Mouse (Mus musculus) neural tube, embryonic 10.5 days (tissue): Measurements from ENCODE around the gene Mlxip.

Source experiments
- DNase-seq: peaks from one replicate; pipeline ENCODE4 v3.0.0-alpha.2; 2017; ENCODE audit warnings: low spot score; ENCODE audit errors: extremely low spot score

Mlxip gene

DNA sequence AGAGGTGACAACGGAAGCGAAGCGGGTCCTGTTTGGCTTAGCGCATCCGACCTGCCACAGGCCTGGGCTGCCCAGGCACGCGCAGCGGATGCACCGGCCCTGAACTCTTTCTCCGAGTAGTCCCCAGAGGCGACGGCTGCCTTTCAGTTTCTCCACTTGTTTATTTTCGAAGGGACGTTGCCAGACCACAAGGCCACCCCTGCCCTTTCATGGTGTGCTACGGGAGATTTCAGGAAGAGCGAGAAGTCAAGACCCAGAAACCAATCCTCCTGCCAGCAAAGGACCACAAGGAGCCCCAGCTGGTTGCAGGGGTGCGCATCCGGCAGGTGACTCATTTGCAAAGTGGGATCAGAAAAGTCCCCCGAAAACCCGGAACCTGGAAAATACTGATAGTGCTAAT is 12.6 kb upstream of the Mlxip start:
- DNase-seq: no peak

DNA sequence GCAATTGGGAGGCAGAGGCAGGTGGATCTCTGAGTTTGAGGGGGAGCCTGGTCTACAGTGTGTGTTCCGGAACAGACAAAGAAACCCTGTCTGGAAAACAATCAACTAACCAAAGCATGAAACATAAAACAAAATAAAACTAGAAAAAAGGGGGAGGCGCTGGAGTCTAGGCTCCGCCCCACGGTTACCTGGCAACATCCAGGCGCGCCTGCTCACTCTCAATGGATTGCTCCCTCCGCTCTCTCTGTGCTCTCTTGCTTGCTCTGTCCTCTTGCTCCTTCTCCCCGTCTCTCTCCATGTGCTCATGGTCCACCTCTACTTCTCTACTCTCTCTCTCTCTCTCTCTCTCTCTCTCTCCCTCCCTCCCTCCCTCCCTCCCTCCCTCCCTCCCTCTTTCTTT is 11.9 kb upstream of the Mlxip start:
- DNase-seq: no peak

DNA sequence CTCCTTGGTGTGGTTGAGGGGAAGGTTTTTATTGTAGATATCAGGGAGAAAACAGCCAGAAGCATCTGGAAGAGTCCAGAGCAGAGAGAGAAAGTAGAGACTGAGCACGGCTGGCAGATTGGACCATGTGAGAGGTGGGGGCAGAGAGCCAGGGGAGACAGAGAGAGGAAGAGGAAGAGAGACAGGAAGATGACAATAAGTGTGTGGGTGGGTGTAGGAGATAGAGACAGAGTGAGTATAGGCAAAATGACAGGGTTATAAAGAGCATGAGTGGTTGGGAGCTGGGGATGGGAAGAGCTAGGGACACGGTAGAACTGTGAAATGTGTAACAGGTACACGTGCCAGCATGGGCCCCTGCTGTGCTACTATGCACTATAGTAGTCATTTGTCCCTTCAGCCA is 6.1 kb upstream of the Mlxip start:
- DNase-seq: no peak

DNA sequence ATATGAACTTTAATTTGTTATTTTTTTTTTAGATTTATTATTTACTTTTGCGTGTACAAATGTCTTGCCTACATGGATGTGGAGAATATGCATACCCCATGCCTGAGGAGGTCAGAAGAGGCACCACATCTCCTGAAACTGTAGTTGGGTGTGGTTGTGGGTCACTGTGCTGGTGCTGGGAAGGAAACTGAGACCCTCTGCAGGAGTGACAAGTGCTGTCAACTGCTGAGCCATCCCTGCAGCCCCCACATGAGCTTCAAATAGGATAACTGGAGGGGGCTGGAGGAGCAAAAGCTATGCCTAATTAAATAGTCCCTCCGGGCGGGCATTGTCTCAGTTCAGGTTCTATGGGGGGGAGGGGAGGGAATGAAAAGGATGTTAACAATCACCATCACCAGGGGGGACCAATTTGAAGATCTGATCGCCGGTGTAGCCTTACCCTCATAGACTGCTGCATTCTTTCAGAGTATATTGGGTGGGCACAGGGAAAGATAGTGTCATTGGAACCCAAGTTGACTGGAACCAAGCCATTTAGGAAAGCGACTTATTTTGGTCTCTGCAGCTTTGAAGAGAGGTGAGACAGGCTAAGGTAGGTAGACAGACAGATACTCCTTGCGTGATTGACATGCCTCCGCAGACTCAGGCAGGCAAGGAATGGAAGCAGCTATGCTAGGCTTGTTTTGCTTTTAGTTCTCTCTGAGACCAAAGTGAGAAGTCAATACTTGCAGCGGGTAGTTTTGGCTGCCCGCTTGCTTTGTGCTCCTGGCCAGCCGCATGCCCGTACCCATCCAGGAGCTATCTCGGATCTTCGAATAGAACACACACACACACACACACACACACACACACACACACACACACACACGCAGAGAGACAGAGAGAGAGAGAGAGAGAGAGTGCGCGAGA is 3.8 kb upstream of the Mlxip start:
- no peak for DNase-seq

DNA sequence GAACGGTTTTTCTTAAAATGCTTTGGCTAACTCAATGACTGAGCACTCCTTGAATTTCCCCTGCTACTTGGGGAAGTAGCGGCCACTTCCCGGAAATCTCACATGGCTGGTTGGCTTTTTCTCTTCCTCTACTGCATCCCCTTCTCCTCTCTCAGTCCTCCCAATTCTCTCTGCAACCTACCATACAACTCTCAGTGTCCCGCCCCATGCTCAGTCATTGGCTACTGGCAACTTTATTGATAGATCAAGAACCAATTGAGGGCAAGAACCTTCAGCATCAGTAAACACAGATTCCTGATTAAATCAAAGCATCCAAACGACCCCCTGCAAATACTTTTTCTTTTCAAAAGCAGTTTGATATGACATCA is 3.2 kb upstream of the Mlxip start:
- no peak for DNase-seq

DNA sequence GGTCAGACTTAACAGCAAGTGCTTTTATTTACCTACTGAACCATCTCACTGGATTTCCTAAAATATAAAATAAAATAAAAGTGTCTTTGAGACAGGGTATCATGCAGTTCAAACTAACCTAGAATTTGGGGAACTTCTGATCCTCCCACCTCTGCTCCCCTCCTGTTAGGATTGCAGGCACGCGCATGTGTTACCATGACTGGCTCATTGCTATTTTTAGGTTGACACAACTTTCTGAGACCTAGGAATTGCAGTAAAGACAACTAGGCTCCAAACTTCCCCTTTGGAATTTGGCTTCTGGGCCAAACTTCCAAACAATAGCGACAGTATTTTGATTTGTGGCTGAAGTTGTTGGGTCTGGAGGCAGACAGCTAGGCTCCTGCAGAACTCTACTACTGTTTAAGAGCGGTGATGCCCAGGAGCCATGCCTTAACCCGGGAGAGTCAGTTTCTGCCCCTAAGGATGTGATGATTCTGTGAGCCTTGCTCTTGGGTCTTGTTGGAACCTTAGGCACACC is 754 bp upstream of the Mlxip start:
- no peak for DNase-seq

DNA sequence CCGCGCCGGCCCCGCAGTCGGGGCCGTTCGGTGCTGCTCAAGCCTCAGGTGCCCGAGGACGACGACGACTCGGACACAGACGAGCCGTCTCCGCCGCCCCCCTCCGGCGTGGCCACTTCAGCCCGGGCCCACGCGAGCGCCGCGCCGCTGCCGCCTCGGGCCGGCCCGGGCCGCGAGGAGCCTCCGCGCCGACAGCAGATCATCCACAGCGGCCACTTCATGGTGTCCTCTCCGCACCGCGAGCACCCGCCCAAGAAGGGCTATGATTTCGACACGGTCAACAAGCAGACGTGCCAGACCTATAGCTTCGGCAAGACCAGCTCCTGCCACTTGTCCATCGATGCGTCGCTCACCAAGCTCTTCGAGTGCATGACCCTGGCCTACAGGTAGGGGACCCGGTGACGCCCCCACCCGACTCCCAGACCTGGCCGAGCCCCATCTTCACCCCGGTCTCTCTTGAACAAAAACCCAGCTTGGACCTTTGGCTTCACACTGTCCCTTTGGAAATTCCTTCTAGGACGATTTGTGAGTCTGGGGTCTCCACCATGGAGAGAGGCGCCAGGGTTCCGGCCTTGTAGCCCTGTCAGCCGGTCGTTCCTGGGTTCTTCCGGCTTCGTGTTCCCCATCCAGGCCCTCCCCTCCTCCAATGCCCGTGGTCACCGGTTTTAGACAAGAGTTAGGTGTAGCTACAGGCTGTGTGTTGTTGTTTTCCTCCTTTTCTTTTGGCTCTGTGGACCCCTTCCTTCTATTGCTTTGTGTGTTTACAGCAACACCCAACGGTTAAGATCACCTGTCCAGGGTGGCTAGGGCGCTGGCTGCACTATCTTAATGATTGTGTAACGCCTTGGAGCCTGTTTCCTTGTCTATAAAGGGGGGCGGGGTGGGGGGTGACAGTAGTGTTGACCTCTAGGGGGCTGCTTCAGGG is 621 bp downstream of the Mlxip start:
- DNase-seq: no peak

DNA sequence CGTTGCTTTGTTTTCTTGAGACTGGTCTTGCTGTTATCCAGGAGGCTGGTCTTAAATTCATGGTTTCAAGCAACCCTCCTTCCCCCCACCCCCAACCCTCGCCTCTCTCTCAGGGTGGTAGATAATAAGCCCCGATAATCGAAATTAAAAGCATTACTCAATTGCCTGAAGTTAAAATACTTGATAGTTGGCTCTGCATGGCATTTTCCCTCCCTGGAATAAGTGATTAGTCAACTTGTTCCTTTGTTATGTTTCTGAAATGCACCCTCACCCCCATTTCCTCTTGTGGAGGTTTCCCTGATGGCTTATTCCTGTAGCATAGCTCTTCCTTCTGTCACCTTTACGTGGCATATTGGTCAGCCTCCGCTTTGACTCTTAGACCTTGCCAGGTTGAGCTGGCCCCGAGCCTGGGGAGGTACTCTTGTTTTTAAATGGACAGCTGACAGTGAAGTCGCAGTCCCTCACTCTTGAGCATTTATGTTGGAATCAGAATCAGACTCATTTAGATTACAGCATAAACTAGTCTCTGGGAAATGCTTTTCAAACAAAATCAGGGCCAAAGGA is 2.4 kb downstream of the Mlxip start:
- DNase-seq: no peak

DNA sequence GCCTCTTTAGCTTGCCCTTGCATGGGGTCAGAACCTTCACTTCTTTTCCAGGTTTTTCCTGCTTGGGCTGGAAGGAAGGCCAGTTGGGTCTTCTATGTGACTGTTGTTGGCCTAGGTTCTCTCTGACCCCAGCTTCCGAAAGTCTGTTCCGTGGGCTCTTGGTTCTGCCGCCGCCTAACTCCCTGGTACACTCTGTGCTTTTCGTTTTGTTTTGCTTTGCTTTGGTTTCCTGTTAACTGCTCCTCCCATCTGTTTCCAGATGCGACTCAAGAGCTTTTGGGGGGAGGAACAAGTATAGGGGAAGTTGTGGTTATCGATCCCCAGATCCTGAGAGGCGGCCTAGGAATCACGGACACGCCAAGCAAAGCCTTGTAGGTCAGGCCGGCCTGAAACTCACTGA is 3.2 kb downstream of the Mlxip start:
- DNase-seq: no peak

DNA sequence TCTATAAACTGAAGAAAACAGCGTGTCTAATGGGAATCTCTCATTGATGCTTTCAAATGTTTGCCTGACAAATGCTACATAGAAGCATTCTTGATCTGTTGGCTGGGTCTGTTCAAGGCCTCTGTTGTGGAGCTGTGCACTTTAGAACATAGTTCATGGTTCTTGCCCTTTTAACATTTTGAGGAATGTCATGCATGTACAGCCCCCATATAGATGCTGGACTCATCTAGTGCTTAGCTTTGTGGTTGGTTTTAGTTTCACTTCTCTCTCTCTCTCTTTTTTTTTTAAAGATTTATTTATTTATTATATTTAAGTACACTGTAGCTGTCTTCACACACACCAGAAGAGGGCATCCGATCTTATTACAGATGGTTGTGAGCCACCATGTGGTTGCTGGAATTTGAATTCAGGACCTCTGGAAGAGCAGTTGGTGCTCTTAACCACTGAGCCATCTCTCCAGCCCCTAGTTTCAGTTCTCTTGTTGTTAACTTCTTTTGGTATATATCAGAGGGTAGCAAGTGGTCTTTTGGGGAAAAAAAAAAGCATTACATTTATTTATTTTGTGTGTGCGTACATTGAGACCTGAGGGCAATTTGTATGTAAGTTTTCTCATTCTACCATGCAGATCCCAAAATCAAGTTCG is 4.4 kb downstream of the Mlxip start:
- DNase-seq: no peak

DNA sequence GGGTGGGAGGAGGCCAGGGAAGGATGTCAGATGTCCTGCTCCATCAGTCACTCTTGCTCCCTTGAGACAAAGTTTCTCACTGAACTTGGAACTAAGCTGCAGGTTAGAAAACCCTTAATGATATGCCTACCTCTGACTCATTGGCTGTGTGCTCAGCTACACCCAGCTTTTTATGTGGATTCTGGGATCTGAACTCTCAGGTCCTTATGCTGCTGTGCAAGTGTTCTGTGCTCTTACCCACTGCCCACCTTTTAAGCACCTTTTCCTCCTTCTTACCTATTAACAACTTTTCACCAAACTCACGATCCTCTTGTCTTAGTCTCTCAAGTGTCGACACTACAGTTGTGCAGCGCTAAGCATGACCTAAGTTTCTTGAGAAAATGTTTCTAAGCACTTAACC is 9.9 kb downstream of the Mlxip start:
- no peak for DNase-seq

DNA sequence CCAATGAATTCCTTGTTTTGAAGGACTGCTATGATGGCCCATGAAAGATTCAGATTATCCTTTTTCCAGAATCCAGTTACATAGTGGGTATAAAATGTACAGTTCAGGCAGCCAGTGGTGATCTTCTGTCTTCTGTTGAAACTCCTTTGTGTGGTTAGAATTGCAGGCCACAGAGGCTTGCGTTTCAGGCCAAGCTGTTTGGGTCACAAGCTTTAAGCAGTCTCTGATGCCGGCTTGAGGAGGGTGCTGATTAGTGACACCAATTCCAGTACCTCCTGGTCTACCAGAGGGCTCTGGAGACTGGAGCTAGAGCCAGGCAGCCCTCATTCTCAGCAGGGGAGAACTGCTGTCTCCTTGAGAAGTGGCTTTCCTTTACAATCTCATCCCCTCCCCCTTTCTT is 12.4 kb downstream of the Mlxip start:
- no peak for DNase-seq

DNA sequence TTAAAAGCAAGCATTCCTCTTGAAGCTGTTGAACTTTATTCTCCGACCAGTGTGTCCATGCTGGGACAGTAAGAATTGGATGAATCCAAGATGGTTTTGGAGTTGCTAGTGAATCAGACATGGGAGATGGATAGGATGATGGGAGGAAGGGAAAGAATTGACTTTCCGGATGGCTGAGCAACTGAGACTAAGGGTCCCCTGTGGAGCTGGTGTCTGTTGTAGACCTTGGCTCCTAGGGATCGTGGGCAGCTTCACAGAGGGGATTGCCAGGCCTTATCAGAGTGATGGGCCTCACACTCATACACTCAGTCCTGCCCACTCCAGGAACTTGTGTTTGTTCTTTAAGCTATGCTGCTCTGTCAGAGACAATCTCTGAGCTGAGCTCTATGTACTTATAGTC is 13.6 kb downstream of the Mlxip start:
- no peak for DNase-seq

DNA sequence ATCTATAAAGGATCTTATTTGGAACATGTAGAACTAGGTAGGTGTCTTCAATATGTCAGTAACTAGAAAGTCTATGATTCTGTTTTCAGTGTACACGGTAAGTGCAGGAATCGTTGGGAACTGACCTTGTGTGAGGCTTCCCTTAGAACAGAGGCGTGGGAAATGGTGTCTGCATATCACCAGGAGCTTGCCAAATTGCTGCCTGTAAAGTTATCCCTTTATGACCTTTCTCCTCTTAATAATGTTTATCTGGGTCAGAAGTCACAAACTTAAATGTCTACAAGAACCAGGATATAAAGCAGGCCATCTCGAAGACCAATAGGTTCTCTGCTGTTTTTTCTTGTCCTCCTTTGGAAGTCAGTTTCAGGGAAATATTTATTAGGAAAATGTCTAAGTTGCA is 17.6 kb downstream of the Mlxip start:
- DNase-seq: no peak

DNA sequence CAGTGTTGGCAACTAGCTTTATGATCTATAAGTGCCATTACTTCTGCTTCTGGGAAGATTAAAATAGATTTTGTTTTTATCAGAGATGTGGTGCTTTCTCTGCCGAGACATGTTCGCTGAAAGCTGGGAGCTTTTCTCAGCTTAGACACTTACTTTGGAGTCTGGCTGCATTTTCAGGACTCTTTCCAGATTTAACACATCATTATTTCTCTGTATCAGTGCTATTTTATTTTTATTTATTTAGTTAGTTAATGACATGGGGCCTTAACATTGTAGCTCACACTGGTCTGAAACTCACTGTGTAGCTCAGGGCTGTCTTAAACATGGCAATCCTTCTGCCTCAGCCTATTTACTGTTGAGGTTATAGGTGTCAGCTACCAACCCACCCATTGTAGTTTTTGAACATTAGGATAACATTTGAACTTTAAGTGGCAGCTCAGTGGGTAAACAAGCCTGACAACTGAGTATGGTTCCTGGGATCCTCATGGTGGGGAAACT is 19.3 kb downstream of the Mlxip start:
- DNase-seq: no peak

DNA sequence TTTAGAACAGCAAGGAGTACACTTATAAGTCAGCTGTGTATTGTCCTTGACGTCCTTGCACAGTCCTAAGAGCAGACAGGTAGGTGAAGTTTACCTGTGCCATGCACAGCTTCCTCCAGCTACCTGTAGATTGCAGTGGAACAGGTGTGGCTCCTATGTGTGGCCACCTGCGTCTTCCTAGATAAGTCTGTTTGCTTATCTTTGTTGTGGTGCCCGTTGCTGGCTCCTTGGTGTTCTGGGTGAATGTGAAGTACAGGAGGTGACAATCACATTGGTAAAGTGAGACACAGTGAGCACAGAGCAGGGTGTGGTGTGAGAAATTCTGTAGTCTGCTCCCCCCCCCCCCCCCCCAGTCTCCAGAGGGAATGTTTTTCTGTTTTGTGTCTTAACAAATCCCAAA is 21.6 kb downstream of the Mlxip start:
- DNase-seq: no peak

DNA sequence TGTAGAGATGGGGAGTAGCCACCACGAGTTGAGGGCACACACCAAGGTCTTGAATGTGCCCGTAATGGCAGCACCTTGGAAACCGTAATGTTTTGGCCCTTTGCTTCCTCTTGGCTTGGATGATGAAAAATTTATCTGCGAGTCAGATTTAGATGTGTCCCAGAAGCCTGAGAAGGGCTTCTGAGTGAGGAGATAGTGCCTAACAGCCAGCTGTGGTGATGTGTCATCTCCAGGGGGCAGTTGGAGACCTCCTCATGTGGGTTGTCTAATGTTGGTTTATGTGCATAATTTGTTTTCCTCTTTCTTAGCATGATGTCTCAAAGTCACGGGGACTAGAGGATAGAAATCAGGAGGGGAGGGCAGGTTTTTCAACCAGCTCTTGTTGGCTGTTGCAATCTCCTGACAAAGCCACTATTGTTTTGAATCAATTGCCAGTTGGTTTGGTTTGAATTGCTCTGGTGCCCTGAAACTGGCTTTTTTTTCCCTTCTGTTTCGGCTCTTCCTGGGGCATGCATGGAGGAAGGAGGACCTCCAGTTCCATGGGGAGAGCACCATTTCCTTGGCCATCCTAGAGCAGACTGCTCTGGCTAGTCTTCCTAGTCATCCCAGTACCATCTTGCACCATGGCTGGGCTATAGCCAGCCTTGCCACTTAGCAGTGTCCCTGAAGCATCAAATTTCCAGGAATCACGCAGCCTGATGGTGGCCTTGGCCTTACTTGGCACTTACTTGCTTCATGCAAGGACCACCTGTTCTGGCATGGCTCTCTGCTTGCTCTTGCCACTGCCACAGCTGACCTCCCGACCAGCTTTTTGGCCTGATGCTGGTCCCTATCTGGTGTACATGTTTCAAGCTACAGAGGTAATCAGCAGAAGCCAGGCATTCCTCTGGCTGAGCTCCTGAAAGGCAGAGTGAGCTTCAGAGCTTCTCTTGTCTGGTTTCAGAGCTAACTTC is 22.2 kb downstream of the Mlxip start:
- no peak for DNase-seq

DNA sequence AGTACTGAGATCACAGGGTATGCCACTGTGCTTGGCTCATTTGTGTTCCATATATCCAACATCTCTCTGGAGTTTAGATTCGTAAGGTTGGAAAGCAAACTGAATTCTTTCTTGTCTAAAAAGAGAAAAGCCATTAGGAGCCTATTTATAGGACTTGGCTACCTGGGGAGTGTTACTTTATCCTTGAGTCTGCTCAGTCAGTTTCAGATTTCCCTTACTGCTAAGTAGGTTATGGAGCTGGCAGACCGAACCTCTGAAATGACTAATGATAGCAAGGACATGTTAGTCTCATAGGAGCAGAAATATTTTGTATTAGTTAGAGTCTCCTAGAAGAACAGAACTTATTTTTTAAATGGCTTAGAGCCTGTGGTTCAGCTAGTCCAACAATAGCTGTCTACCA is 29.3 kb downstream of the Mlxip start:
- DNase-seq: no peak

DNA sequence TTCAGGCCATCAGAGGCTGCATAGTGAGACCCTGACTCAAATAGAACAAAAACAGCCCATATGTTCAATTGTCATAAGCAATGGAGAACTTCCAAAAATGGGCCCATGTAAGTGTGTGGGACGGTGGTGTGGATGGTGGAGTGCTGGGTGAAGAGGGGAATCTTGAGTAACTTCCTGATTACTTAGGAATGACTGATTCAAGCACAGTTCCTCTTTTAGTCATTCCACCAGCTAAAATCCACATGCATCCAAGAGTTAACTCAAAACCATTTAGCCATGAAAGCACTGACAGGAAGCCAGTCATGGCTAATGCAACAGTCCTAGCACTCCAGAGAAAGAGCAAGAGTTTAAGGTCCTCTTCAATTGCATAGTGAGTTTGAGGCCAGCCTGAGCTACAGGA is 33.0 kb downstream of the Mlxip start:
- DNase-seq: no peak
